Mouse (Mus musculus): Measurements from ENCODE around the gene Glrx2. TPM values are rescaled to one million over a fixed set of nuclear protein-coding genes. Genes with fewer than 3 reads are reported as not detected.

Glrx2 gene
- polyA plus RNA-seq, 1 experiment from 2014 or later: 99.7 TPM

- no peaks in the 10 kb centered on the region for H3K4me1 ChIP-seq
- H3K27ac ChIP-seq (replicated peaks): no peak overlapping the region
- 85% methylated on average over 5 of the region's 5 CpGs for WGBS
- no peaks in the 10 kb centered on the region for H3K36me3 ChIP-seq
- no peaks in the 10 kb centered on the region for H3K27me3 ChIP-seq
- no peak for ATAC-seq (ENCODE audit: insufficient number of reproducible peaks, low FRiP score, low TSS enrichment, low read depth)
- H3K4me2 ChIP-seq (replicated peaks): no peak overlapping the region
- H3K9me3 ChIP-seq (replicated peaks): no peaks in the 10 kb centered on the region
- H3K4me3 ChIP-seq (replicated peaks): no peak overlapping the region
- H3K9ac ChIP-seq: no peak overlapping the region
Observed at GRCm38 (mm10) chr1:143724456-143725064, 8.4 kb downstream of the Glrx2 start.

GRCm38 (mm10) chr1:143727701-143728445 is 11.7 kb downstream of the Glrx2 start:
- ATAC-seq (ENCODE audit: insufficient number of reproducible peaks, low FRiP score, low TSS enrichment, low read depth): no peak
- WGBS: 54% methylated on average over 9 of the region's 9 CpGs

GRCm38 (mm10) chr1:143730899-143731298 is 14.8 kb downstream of the Glrx2 start:
- 85% methylated on average over 2 of the region's 2 CpGs for WGBS
- Histone ChIP-seq H3K9me3 (replicated peaks) (no peaks in the 10 kb centered on the region), H3K4me3 (replicated peaks) (no peak overlapping the region), H3K27me3 (no peaks in the 10 kb centered on the region), H3K9ac (no peak overlapping the region), H3K36me3 (no peaks in the 10 kb centered on the region), H3K4me1 (no peaks in the 10 kb centered on the region), H3K4me2 (replicated peaks) (no peak overlapping the region), H3K27ac (replicated peaks) (no peak overlapping the region)
- ATAC-seq (ENCODE audit: insufficient number of reproducible peaks, low FRiP score, low TSS enrichment, low read depth): no peak

More at GRCm38 (mm10) chr1:143727701-143728445, 11.7 kb downstream of the Glrx2 start:
- Histone ChIP-seq H3K9me3 (replicated peaks) (no peaks in the 10 kb centered on the region), H3K4me1 (no peaks in the 10 kb centered on the region), H3K27ac (replicated peaks) (no peak overlapping the region), H3K27me3 (no peaks in the 10 kb centered on the region), H3K4me2 (replicated peaks) (no peak overlapping the region), H3K36me3 (no peaks in the 10 kb centered on the region), H3K4me3 (replicated peaks) (no peak overlapping the region), H3K9ac (no peak overlapping the region)

DNA sequence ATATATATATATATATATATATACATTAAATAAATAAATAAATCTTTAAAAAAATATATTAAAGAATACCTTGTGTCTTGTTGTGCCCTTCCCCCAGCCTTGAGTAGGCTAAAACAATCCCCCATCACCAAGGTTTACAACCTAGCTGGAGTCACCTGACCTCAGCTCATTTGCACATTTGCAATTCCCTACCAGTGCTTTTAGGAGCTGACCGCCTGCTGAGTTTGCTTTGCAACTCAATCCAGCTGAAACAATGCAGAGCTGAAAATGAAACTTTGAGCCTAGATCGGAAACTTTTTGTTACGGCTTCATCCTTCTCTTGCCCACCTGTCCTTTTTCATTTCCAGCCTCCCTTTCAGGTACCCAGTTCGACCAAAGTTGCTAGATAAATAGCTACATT is 15.6 kb downstream of the Glrx2 start:
- ATAC-seq (ENCODE audit: insufficient number of reproducible peaks, low FRiP score, low TSS enrichment, low read depth): no peak
- Histone ChIP-seq H3K27me3 (no peaks in the 10 kb centered on the region), H3K27ac (replicated peaks) (no peak overlapping the region), H3K9me3 (replicated peaks) (no peaks in the 10 kb centered on the region), H3K4me3 (replicated peaks) (no peak overlapping the region), H3K9ac (no peak overlapping the region), H3K36me3 (no peaks in the 10 kb centered on the region), H3K4me2 (replicated peaks) (no peak overlapping the region), H3K4me1 (no peaks in the 10 kb centered on the region)
- 44% methylated on average over 4 of the region's 4 CpGs for WGBS

DNA sequence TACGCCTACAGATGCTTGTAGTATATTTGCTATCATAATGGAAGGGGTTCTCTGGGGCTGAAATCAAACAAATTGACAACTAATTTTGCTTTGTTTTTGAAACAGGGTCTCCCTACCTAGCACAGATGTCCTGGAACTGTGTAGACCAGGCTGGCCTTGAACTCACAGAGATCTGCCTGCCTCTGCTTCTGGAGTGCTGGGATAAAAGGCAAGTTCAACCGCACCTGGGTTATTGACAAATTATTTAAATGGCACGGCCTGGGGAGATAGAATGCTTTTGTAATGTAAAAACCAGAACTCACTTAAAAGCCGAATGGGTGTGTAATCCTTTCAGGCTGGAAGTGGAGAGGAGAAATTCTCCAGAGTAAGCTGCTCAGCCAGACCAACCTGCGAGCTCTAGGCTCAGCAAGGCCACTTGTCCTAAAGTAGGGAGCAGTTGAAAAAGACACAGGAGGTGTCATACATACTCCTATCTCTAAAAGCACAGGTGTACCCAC is 17.8 kb downstream of the Glrx2 start:
- 0 out of 2 replicates have a peak, but pooled peaks cover 2% of the 10 kb centered on the region for H3K4me1 ChIP-seq
- no peak overlapping the region for H3K4me3 ChIP-seq (replicated peaks)
- WGBS: 63% methylated on average over 5 of the region's 5 CpGs
- no peaks in the 10 kb centered on the region for H3K27me3 ChIP-seq
- no peak overlapping the region for H3K9ac ChIP-seq
- no peak for ATAC-seq (ENCODE audit: insufficient number of reproducible peaks, low FRiP score, low TSS enrichment, low read depth)
- no peaks in the 10 kb centered on the region for H3K9me3 ChIP-seq (replicated peaks)
- no peak overlapping the region for H3K27ac ChIP-seq (replicated peaks)
- H3K4me2 ChIP-seq (replicated peaks): no peak overlapping the region
- no peaks in the 10 kb centered on the region for H3K36me3 ChIP-seq

GRCm38 (mm10) chr1:143738811-143739210 is 22.7 kb downstream of the Glrx2 start:
- no peak for ATAC-seq (ENCODE audit: insufficient number of reproducible peaks, low FRiP score, low TSS enrichment, low read depth)
- Histone ChIP-seq H3K4me1 (peaks cover 11% of the 10 kb centered on the region; the same call in 1 of the 2 replicates), H3K4me3 (replicated peaks) (peak overlapping the region; percentile 86), H3K27me3 (no peaks in the 10 kb centered on the region), H3K27ac (replicated peaks) (no peak overlapping the region), H3K9ac (peak overlapping the region; percentile 82), H3K4me2 (replicated peaks) (peak overlapping the region; percentile 72), H3K36me3 (peaks cover 21% of the 10 kb centered on the region), H3K9me3 (replicated peaks) (no peaks in the 10 kb centered on the region)
- 25% methylated on average over 11 of the region's 11 CpGs for WGBS

DNA sequence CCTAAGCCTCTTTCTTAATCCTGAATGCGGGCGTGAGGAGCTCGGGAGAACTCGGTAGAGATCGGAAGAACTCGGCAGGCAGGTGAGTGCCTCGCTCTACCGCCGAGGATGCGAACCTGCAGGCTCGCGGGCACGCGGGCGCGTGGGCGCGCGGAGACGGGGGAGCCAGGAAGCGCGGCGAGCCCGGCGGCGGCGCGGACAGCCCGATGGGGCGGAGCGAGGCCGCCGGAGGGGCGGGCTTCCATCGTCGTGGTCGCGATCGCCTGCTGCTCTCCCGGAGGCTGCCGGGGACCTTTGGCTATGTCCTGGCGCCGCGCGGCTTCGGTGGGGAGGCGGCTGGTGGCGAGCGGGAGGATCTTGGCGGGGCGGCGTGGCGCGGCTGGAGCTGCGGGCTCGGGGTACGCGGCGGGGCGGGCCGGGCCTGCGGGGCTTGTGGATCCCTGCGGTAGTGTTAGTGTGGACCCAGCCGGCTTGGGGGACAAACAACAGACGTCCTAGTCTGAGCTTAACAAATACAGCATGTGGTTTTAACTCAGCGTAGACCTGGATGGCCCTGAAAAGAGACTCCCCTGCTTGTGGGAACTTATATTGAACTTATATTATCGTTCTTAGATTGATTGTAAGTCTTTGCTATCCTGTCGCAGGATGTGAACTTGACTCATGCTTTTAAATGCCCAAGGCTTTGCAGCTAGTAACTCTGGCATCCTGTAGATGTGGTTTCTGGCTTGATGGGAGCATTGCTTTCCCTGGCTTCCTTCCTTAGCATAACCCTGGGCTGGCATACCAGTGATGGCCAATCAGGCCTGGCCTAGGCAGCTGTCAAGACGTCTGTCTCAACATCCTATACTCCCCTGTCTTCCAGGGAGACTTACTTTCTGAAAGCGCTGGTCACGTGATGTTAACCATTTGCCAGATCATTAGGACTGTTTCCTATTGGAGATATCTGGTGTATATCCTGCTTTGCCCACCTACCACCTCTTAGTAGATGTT is 23.5 kb downstream of the Glrx2 start:
- peak; percentile 92 for ATAC-seq (ENCODE audit: insufficient number of reproducible peaks, low FRiP score, low TSS enrichment, low read depth)

GRCm38 (mm10) chr1:143740581-143740980 is 24.4 kb downstream of the Glrx2 start:
- WGBS: 86% methylated on average over 10 of the region's 10 CpGs
- Histone ChIP-seq H3K9ac (no peak overlapping the region), H3K4me2 (replicated peaks) (0 out of 2 replicates have a peak overlapping the region, but pooled peaks have one; percentile 72), H3K27me3 (no peaks in the 10 kb centered on the region), H3K9me3 (replicated peaks) (no peaks in the 10 kb centered on the region), H3K4me3 (replicated peaks) (no peak overlapping the region), H3K36me3 (peaks cover 31% of the 10 kb centered on the region), H3K4me1 (peaks cover 11% of the 10 kb centered on the region; the same call in 1 of the 2 replicates), H3K27ac (replicated peaks) (no peak overlapping the region)
- no peak for ATAC-seq (ENCODE audit: insufficient number of reproducible peaks, low FRiP score, low TSS enrichment, low read depth)

More for the DNA sequence above, 23.5 kb downstream of the Glrx2 start:
- WGBS: 1% methylated on average over 65 of the region's 71 CpGs
- Histone ChIP-seq H3K4me2 (replicated peaks) (peak overlapping the region; percentile 72), H3K36me3 (peaks cover 24% of the 10 kb centered on the region), H3K9ac (peak overlapping the region; percentile 82), H3K4me3 (replicated peaks) (peak overlapping the region; percentile 86), H3K9me3 (replicated peaks) (no peaks in the 10 kb centered on the region), H3K4me1 (peaks cover 11% of the 10 kb centered on the region; the same call in 1 of the 2 replicates), H3K27ac (replicated peaks) (peak overlapping the region; percentile 85), H3K27me3 (no peaks in the 10 kb centered on the region)

GRCm38 (mm10) chr1:143741331-143741730 is 25.2 kb downstream of the Glrx2 start:
- no peak for ATAC-seq (ENCODE audit: insufficient number of reproducible peaks, low FRiP score, low TSS enrichment, low read depth)
- no peak overlapping the region for H3K4me3 ChIP-seq (replicated peaks)
- no peaks in the 10 kb centered on the region for H3K27me3 ChIP-seq
- no peak overlapping the region for H3K9ac ChIP-seq
- H3K4me2 ChIP-seq (replicated peaks): no peak overlapping the region
- WGBS: 89% methylated on average over 5 of the region's 5 CpGs
- no peak overlapping the region for H3K27ac ChIP-seq (replicated peaks)
- peaks cover 11% of the 10 kb centered on the region; the same call in 1 of the 2 replicates for H3K4me1 ChIP-seq
- no peaks in the 10 kb centered on the region for H3K9me3 ChIP-seq (replicated peaks)
- peaks cover 38% of the 10 kb centered on the region for H3K36me3 ChIP-seq

GRCm38 (mm10) chr1:143742186-143742585 is 26.0 kb downstream of the Glrx2 start:
- H3K27me3 ChIP-seq: no peaks in the 10 kb centered on the region
- peaks cover 11% of the 10 kb centered on the region; the same call in 1 of the 2 replicates for H3K4me1 ChIP-seq
- H3K9me3 ChIP-seq (replicated peaks): no peaks in the 10 kb centered on the region
- peaks cover 44% of the 10 kb centered on the region for H3K36me3 ChIP-seq
- H3K4me2 ChIP-seq (replicated peaks): no peak overlapping the region
- H3K27ac ChIP-seq (replicated peaks): no peak overlapping the region
- ATAC-seq (ENCODE audit: insufficient number of reproducible peaks, low FRiP score, low TSS enrichment, low read depth): no peak
- no peak overlapping the region for H3K4me3 ChIP-seq (replicated peaks)
- H3K9ac ChIP-seq: no peak overlapping the region
- WGBS: 78% methylated on average over 6 of the region's 6 CpGs

Data from embryonic facial prominence, embryonic 15.5 days (tissue).